Mouse (Mus musculus) mouse trophoblast stem cell (cell line): ENCODE measurements around the gene Gm21852.
"Not testable (repeated sequence)": the region's sequence is repeated elsewhere in the genome, so short reads cannot be mapped to it uniquely, and the experiment has no call there.

Experiments used
- in situ Hi-C, 2 experiments: fragments of 300-500 bp; cut with MseI, MboI; formaldehyde crosslinking; loops; 2 replicates in 1 of 2; 3 replicates in 1 of 2; pipeline ENCODE4 v1.15.1; 2025

The Gm21852 gene

DNA sequence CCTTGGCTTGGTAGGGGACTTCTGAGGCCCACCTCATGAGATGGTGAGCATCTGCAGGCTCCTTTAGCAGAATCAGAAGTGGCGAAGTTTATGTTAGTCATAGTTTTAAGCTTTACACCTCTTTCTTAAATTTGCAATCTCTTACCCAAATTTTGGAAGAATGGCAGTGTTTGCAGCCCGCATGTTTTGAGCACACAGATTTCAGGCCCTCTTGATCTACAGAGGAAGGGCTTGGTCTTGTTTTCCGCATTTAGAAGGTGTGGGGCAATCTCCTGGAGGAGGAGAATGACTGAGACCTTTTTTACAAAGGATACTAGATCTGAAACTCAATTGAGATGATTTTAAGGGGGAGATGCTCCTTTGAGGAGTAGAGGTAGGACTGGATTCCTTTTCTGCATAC lies at the start of gene Gm21852:
Gene Gm21852, minus strand, starts transcription at position 101 of the 400 bp plus-strand sequence.
- in situ Hi-C loops: not testable (repeated sequence)
